Mouse (Mus musculus): ENCODE results near the gene Raver1. TPM values are rescaled to one million over a fixed set of nuclear protein-coding genes. Genes with fewer than 3 reads are reported as not detected.

Gene Raver1
- 67.6 and 85.0 TPM in 2 replicates for polyA plus RNA-seq (2012; rRNA removed)

GRCm38 (mm10) chr9:21091707-21092320 lies at the start of gene Raver1, which contains the start of gene Gm38431:
Gene Raver1, minus strand, starts transcription at chr9:21092008.
Gene Gm38431, minus strand, starts transcription at chr9:21091997.

DNA sequence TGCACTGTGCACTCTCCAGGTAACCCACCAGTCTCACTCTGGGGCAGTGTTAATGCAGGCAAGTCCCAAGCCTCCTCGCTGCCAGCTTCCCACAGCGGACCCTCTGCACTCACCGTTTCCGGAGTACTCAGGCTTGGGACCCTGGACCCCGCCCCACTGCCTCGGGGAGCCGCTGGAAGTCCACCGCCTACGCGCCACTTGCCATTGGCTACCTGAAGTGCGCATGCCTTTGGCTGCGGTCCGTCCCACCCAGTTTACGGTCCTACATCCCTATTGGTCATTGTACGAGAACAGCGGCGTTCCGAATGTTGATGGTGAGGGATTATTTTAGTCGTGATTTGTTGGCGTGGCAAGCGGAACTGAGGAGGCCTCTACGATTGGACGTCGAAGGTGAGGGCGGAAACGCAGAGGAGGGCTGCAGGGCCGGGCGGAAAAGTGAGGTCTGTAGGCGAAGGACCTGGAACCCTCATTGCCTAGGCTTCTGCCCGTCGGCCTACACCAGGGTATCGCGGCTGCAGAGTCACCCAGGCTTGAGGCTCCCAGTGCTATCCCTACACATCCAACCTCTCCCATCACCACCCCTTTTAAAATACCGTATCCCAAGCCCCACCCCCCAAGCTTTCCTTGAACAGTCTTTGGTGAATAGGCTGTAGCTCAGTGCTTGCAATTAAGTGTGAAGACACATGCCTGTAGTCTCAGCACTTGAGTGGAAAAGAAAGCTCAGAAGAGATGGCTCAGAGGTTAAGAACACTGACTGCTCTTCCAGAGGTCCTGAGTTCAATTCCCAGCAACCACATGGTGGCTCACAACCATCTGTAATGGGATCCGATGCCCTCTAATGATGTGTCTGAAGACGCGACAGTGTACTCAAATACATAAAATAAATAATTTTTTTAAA lies 39.5 kb upstream of the Raver1 start, which contains the start of gene Tyk2:
TSS of gene Tyk2 (minus strand) at position 185 of the 898 bp plus-strand sequence.

DNA sequence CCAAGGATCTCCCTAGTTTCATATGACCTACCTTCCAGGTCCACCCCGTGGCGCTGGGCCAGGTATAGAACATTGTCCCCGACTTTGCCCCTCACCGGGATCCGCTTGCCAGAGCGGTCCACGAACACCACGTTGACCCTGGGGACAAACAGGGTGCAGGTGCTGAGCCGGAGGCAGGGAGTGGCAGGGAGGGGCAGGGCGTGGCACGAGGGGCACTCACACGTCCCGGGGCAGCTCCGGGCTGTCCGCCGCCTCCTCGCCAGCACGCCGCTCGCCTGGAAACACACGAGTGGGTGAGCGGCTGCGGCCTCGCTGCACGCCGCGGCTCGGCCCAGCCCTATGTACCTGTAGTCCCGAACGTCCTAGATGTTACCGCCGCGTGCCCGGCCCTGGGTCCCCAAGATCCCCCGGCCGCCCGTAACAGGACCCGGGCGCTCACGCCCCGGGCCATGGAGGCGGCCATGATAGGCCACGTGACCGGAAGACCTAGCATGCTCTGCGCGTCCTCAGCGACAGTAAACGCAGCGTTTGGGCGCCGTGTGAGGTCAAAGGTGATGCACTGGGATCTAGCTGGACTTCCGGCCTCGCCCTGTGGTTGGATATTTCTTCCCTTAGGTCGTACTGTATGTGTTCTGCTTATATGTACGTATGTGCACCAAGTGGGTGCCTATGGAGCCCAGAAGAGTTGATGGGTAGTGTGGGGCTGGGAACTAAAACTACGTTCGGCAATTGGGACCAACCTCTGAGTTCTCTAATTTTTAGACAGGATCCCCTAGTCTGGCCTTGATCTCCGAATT lies 18.6 kb downstream of the Raver1 start, which contains the start of the genes Gm49373 and Fdx1l:
TSS of gene Gm49373 (minus strand) at position 53 of the 797 bp plus-strand sequence.
TSS of gene Fdx1l (minus strand) at position 571 of the 797 bp plus-strand sequence.

GRCm38 (mm10) chr9:21067006-21067684 lies 24.7 kb downstream of the Raver1 start, which contains the start of gene Zglp1:
Gene Zglp1, minus strand, starts transcription at chr9:21067093.

GRCm38 (mm10) chr9:21031896-21032351 lies 59.9 kb downstream of the Raver1 start, which contains the start of gene Icam5:
Gene Icam5, plus strand, starts transcription at chr9:21032073.

DNA sequence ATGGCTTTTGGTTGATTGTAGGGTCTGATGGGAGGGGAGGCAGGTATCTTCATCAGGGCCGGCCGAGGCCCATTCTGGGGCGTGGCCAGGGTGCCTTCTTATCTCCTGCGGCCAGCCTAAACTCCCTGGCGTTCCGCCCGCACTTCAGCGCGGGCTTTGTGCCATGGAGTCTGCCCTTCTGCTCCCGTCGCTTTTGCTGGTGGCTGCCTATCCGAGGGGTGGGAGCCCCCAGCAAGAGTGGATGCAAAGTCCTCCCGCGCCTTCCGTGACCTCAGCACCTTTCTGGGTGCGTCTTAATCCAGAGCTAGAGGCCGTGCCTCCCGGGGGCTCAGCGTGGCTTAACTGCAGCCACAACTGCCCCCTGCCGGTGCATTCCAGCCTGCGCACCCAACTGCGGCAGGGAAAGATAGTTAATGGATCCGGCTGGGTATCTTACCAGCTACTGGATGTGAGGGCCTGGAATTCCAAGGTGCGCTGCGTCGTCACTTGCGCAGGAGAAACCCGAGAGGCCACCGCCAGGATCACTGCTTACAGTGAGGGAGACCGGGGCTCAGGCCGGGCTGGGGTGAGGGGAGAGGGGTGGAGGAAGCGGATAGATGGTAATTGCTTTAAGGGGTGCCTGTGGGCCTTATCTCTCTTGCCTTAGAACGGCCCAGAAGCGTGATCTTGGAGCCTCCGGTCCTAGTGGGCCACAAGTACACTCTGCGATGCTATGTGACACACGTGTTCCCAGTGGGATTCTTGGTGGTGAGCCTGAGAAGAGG lies 62.3 kb downstream of the Raver1 start, which contains the start of gene Icam4:
TSS of gene Icam4 (plus strand) at position 83 of the 764 bp plus-strand sequence.

Other genes with a start within 250 kb of the Raver1 start
- 3.6 and 3.9 TPM in 2 replicates for gene A230050P20Rik, start 223.4 kb downstream of the Raver1 start, polyA plus RNA-seq (2012; rRNA removed)
- 3.7 and 4.7 TPM in 2 replicates for gene Angptl6, start 212.3 kb downstream of the Raver1 start, polyA plus RNA-seq (2012; rRNA removed)
- gene Ppan, start 203.8 kb downstream of the Raver1 start, polyA plus RNA-seq (2012; rRNA removed) = 93.6 and 97.4 TPM in 2 replicates
- 194 and 216 TPM in 2 replicates for gene Eif3g, start 193.4 kb downstream of the Raver1 start, polyA plus RNA-seq (2012; rRNA removed)
- 119 and 139 TPM in 2 replicates for gene Dnmt1, start 132.1 kb downstream of the Raver1 start, polyA plus RNA-seq (2012; rRNA removed)
- 5.4 and 14.5 TPM in 2 replicates for gene S1pr2, start 115.2 kb downstream of the Raver1 start, polyA plus RNA-seq (2012; rRNA removed)
- 54.5 and 78.4 TPM in 2 replicates for gene Mrpl4, start 89.3 kb downstream of the Raver1 start, polyA plus RNA-seq (2012; rRNA removed)
- 3.5 and 4.1 TPM in 2 replicates for gene Icam1, start 76.0 kb downstream of the Raver1 start, polyA plus RNA-seq (2012; rRNA removed)
- 4.4 and 5.4 TPM in 2 replicates for gene Icam4, start 62.6 kb downstream of the Raver1 start, polyA plus RNA-seq (2012; rRNA removed)
- gene Icam5, start 59.9 kb downstream of the Raver1 start, polyA plus RNA-seq (2012; rRNA removed) = 0.14 and 0.22 TPM in 2 replicates
- 1.4 and 1.8 TPM in 2 replicates for gene Zglp1, start 24.9 kb downstream of the Raver1 start, polyA plus RNA-seq (2012; rRNA removed)
- gene Gm49373, start 18.9 kb downstream of the Raver1 start, polyA plus RNA-seq (2012; rRNA removed) = 2.5 and 2.7 TPM in 2 replicates
- gene Fdx1l, start 18.4 kb downstream of the Raver1 start, polyA plus RNA-seq (2012; rRNA removed) = 61.0 and 83.1 TPM in 2 replicates
- gene Gm38431, start within 50 bp of the Raver1 start, polyA plus RNA-seq (2012; rRNA removed) = 4.6 and 6.0 TPM in 2 replicates
- 11.6 and 13.8 TPM in 2 replicates for gene Tyk2, start 39.2 kb upstream of the Raver1 start, polyA plus RNA-seq (2012; rRNA removed)
- gene Cdc37, start 58.0 kb upstream of the Raver1 start, polyA plus RNA-seq (2012; rRNA removed) = 303 and 377 TPM in 2 replicates
- 4.0 and 5.1 TPM in 2 replicates for gene Pde4a, start 73.7 kb upstream of the Raver1 start, polyA plus RNA-seq (2012; rRNA removed)
- 23.3 and 33.5 TPM in 2 replicates for gene Keap1, start 147.4 kb upstream of the Raver1 start, polyA plus RNA-seq (2012; rRNA removed)
- gene S1pr5, start 156.4 kb upstream of the Raver1 start, polyA plus RNA-seq (2012; rRNA removed) = 0.13 and 0.47 TPM in 2 replicates
- gene Atg4d, start 173.3 kb upstream of the Raver1 start, polyA plus RNA-seq (2012; rRNA removed) = 27.7 and 29.9 TPM in 2 replicates
- 45.0 and 53.8 TPM in 2 replicates for gene Kri1, start 196.0 kb upstream of the Raver1 start, polyA plus RNA-seq (2012; rRNA removed)
- 41.8 and 73.1 TPM in 2 replicates for gene Cdkn2d, start 199.4 kb upstream of the Raver1 start, polyA plus RNA-seq (2012; rRNA removed)
- 1.7 and 3.2 TPM in 2 replicates for gene Ap1m2, start 220.3 kb upstream of the Raver1 start, polyA plus RNA-seq (2012; rRNA removed)
- 50.7 and 79.8 TPM in 2 replicates for gene Slc44a2, start 228.7 kb upstream of the Raver1 start, polyA plus RNA-seq (2012; rRNA removed)

Measured in central nervous system, embryonic 11.5 days (tissue).